Mouse (Mus musculus): ENCODE measurements at regions not wholly inside any gene's neighbourhood (a gene's known extent, or its start where the extent isn't known, plus 50 kb on each side); places are given as distances from the start of the nearest gene placed in this dataset.

DNA sequence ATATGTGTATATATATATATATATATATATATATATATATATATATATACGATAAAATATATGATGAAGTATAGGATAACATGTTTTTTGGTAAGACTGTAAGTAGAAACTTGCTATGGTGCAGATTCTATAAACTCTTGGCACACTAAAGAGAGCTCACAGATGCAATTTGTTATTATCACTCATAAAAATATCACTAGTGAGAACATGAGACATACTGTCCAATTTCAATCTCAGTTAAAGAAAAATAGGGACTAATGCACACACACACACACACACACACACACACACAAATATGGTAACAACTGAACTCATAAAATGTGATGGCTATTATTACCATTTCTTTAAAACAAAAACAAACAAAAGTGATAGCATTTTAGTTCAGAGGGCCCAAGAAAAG, 292.0 kb downstream of the Cd47 start:
- TF ChIP-seq CTCF (IDR thresholded peaks at IDR 0.05; ENCODE audit: low read depth) (no peak), EP300 (IDR thresholded peaks at IDR 0.05; ENCODE audit: low read depth) (no peak)
